Mouse (Mus musculus) intestine, postnatal 0 days (tissue): ENCODE measurements around the gene Gm20547. TPM values are rescaled to one million over a fixed set of nuclear protein-coding genes. Genes with fewer than 3 reads are reported as not detected.

Source experiments
- ATAC-seq: fragments of 200-750 bp; cut with Nextera tagmentation; 2 replicates; pipeline ENCODE4 v1.8.0; 2017; ENCODE audit warnings: mild to moderate bottlenecking, moderate TSS enrichment, moderate library complexity
- H3K27ac ChIP-seq: fragments of 300-500 bp; sonication (generic); 2 replicates; pipeline ENCODE4 v1.5.1; 2014; ENCODE audit warnings: mild to moderate bottlenecking, low read depth, low read length, moderate library complexity
- H3K27me3 ChIP-seq: fragments of 300-500 bp; sonication (generic); replicated peaks from 2 replicates; pipeline ENCODE4 v1.6.1; 2014; ENCODE audit warnings: low read length, mixed read lengths; ENCODE audit not compliant: control insufficient read depth, insufficient read depth
- H3K36me3 ChIP-seq: fragments of 300-500 bp; sonication (generic); 2 replicates; pipeline ENCODE4 v1.6.1; 2014; ENCODE audit warnings: mild to moderate bottlenecking, moderate library complexity; ENCODE audit not compliant: control insufficient read depth, insufficient read depth
- H3K4me1 ChIP-seq: fragments of 300-500 bp; sonication (generic); replicated peaks from 2 replicates; pipeline ENCODE4 v1.6.1; 2014; ENCODE audit warnings: antibody characterized with exemption, low read length, mixed read lengths; ENCODE audit not compliant: control insufficient read depth, insufficient read depth
- H3K4me2 ChIP-seq: fragments of 300-500 bp; sonication (generic); replicated peaks from 2 replicates; pipeline ENCODE4 v1.6.1; 2014; ENCODE audit warnings: low read depth, mild to moderate bottlenecking, moderate library complexity
- H3K4me3 ChIP-seq: fragments of 300-500 bp; sonication (generic); 2 replicates; pipeline ENCODE4 v1.5.1; 2014; ENCODE audit warnings: low read depth, low read length
- H3K9ac ChIP-seq: fragments of 300-500 bp; sonication (generic); 2 replicates; pipeline ENCODE4 v1.6.1; 2014; ENCODE audit warnings: mild to moderate bottlenecking, low read depth, low read length
- H3K9me3 ChIP-seq: fragments of 300-500 bp; sonication (generic); 2 replicates; pipeline ENCODE4 v1.6.1; 2016; ENCODE audit warnings: mixed run types; ENCODE audit not compliant: control insufficient read depth
- CTCF ChIP-seq: sonication (generic); IDR thresholded peaks from 2 replicates; pipeline ENCODE4 v1.5.1; 2016; ENCODE audit warnings: low read depth, mild to moderate bottlenecking, control low read depth, antibody characterized with exemption, moderate library complexity
- WGBS: fragments of 180-500 bp; shearing (Covaris S2); extraction: QIAGEN DNeasy Blood & Tissue Kit; methylation state at CpG from one replicate; pipeline ENCODE4 v1.1.7; 2014; 5-methylcytosine and 5-hydroxymethylcytosine counted together
- polyA plus RNA-seq: library from polyadenylated mRNA; unstranded; fragments of >200 nt; fragmentation: Nextera tagmentation; extraction: Ambion mirVana; gene quantifications from 2 replicates; pipeline ENCODE4 v1.2.1, GENCODE M21; 2015

Gene Gm20547
- polyA plus RNA-seq, 1 experiment from 2014 or later, result not detected

GRCm38 (mm10) chr17:34850517-34851125 lies 31.2 kb downstream of the Gm20547 start:
- peak; percentile 62 for ATAC-seq
- Histone ChIP-seq H3K9me3 (no peaks in the 10 kb centered on the region), H3K27me3 (no peaks in the 10 kb centered on the region), H3K4me3 (peak overlapping the region; percentile 70), H3K4me1 (peaks cover 8% of the 10 kb centered on the region; the same call in 1 of the 2 replicates), H3K9ac (peak overlapping the region; percentile 69), H3K4me2 (peak overlapping the region; percentile 87), H3K36me3 (peaks cover 54% of the 10 kb centered on the region), H3K27ac (peak overlapping the region; percentile 24)
- TF ChIP-seq CTCF, result 0 out of 2 replicates have a peak, but pooled peaks have one; percentile 7
- under 1% methylated on average over 25 of the region's 25 CpGs for WGBS

- Histone ChIP-seq H3K9me3 (no peaks in the 10 kb centered on the region), H3K27me3 (no peaks in the 10 kb centered on the region), H3K27ac (peak within 1 kb of the TSS; percentile 24), H3K4me1 (peaks cover 8% of the 10 kb centered on the region; the same call in 1 of the 2 replicates), H3K4me2 (peak within 1 kb of the TSS; percentile 87), H3K36me3 (peaks cover 55% of the 10 kb centered on the region), H3K9ac (peak within 1 kb of the TSS; percentile 69), H3K4me3 (peak within 1 kb of the TSS; percentile 70)
- TF ChIP-seq CTCF, result peak; percentile 45
- WGBS, result under 1% methylated on average over 62 of the region's 65 CpGs
- peak; percentile 97 for ATAC-seq
Measured at GRCm38 (mm10) chr17:34849722-34850516, 31.9 kb downstream of the Gm20547 start, which contains the start of the genes Skiv2l and Nelfe. TSS of gene Skiv2l (minus strand) at chr17:34850210. TSS of gene Nelfe (plus strand) at chr17:34850391.

GRCm38 (mm10) chr17:34847615-34848014 lies 34.2 kb downstream of the Gm20547 start:
- H3K4me3 ChIP-seq, result no peak overlapping the region
- H3K9ac ChIP-seq, result no peak overlapping the region
- H3K27me3 ChIP-seq, result no peaks in the 10 kb centered on the region
- peaks cover 57% of the 10 kb centered on the region for H3K36me3 ChIP-seq
- H3K4me1 ChIP-seq, result peaks cover 8% of the 10 kb centered on the region; the same call in 1 of the 2 replicates
- no peaks in the 10 kb centered on the region for H3K9me3 ChIP-seq
- no peak for TF ChIP-seq CTCF
- H3K4me2 ChIP-seq, result no peak overlapping the region
- H3K27ac ChIP-seq, result no peak overlapping the region
- WGBS, result 93% methylated on average over 7 of the region's 7 CpGs
- ATAC-seq, result no peak

GRCm38 (mm10) chr17:34847192-34847591 lies 34.6 kb downstream of the Gm20547 start:
- no peak overlapping the region for H3K27ac ChIP-seq
- no peak for ATAC-seq
- no peak overlapping the region for H3K4me2 ChIP-seq
- no peak for TF ChIP-seq CTCF
- H3K9ac ChIP-seq, result no peak overlapping the region
- no peaks in the 10 kb centered on the region for H3K27me3 ChIP-seq
- WGBS, result 90% methylated on average over 6 of the region's 6 CpGs
- no peaks in the 10 kb centered on the region for H3K9me3 ChIP-seq
- peaks cover 61% of the 10 kb centered on the region for H3K36me3 ChIP-seq
- H3K4me1 ChIP-seq, result peaks cover 8% of the 10 kb centered on the region; the same call in 1 of the 2 replicates
- H3K4me3 ChIP-seq, result no peak overlapping the region

GRCm38 (mm10) chr17:34844884-34845283 lies 37.0 kb downstream of the Gm20547 start:
- WGBS, result 93% methylated on average over 13 of the region's 13 CpGs
- no peak overlapping the region for H3K4me2 ChIP-seq
- ATAC-seq, result no peak

GRCm38 (mm10) chr17:34840736-34841307 lies 41.0 kb downstream of the Gm20547 start:
- Histone ChIP-seq H3K4me2 (no peak overlapping the region), H3K36me3 (peaks cover 67% of the 10 kb centered on the region), H3K27ac (no peak overlapping the region), H3K4me3 (no peak overlapping the region), H3K9me3 (no peaks in the 10 kb centered on the region), H3K27me3 (no peaks in the 10 kb centered on the region), H3K9ac (no peak overlapping the region), H3K4me1 (peaks cover 7% of the 10 kb centered on the region)
- TF ChIP-seq CTCF, result no peak
- 69% methylated on average over 6 of the region's 6 CpGs for WGBS
- ATAC-seq, result peak; percentile 12; the same call in 1 of the 2 replicates

More at GRCm38 (mm10) chr17:34844884-34845283, 37.0 kb downstream of the Gm20547 start:
- Histone ChIP-seq H3K9ac (no peak overlapping the region), H3K36me3 (peaks cover 84% of the 10 kb centered on the region), H3K4me1 (peaks cover 5% of the 10 kb centered on the region; the same call in 1 of the 2 replicates), H3K27me3 (no peaks in the 10 kb centered on the region), H3K4me3 (no peak overlapping the region), H3K27ac (no peak overlapping the region), H3K9me3 (no peaks in the 10 kb centered on the region)
- TF ChIP-seq CTCF, result no peak
